Mouse (Mus musculus) stomach, embryonic 14.5 days (tissue): ENCODE data around the gene Arhgap30. TPM values are rescaled to one million over a fixed set of nuclear protein-coding genes. Genes with fewer than 3 reads are reported as not detected.

Experiments used
- ATAC-seq: fragments of 200-750 bp; cut with Nextera tagmentation; 2 replicates; pipeline ENCODE4 v1.8.0; 2017; ENCODE audit warnings: low read depth, moderate TSS enrichment; ENCODE audit not compliant: insufficient number of reproducible peaks, insufficient read depth, low FRiP score
- H3K27ac ChIP-seq: fragments of 300-500 bp; sonication (generic); 2 replicates; pipeline ENCODE4 v1.5.1; 2014; ENCODE audit warnings: mild to moderate bottlenecking, low read length, moderate library complexity, mixed read lengths
- H3K27me3 ChIP-seq: fragments of 300-500 bp; sonication (generic); 2 replicates; pipeline ENCODE4 v1.6.1; 2014; ENCODE audit warnings: low read length, control low read depth, mixed read lengths; ENCODE audit not compliant: control insufficient read depth, insufficient read depth
- H3K36me3 ChIP-seq: fragments of 300-500 bp; sonication (generic); 2 replicates; pipeline ENCODE4 v1.6.1; 2014; ENCODE audit warnings: mild to moderate bottlenecking, control low read depth, low read length, moderate library complexity, mixed read lengths; ENCODE audit not compliant: control insufficient read depth, insufficient read depth
- H3K4me1 ChIP-seq: fragments of 300-500 bp; sonication (generic); 2 replicates; pipeline ENCODE4 v1.6.1; 2014; ENCODE audit warnings: low read length, control low read depth, mixed read lengths; ENCODE audit not compliant: control insufficient read depth, insufficient read depth
- H3K4me2 ChIP-seq: fragments of 300-500 bp; sonication (generic); replicated peaks from 2 replicates; pipeline ENCODE4 v1.6.1; 2014; ENCODE audit warnings: low read depth, low read length, control low read depth
- H3K4me3 ChIP-seq: fragments of 300-500 bp; sonication (generic); 2 replicates; pipeline ENCODE4 v1.5.1; 2014; ENCODE audit warnings: low read depth, low read length, control low read depth
- H3K9ac ChIP-seq: fragments of 300-500 bp; sonication (generic); replicated peaks from 2 replicates; pipeline ENCODE4 v1.6.1; 2014; ENCODE audit warnings: low read depth, mild to moderate bottlenecking, control low read depth, low read length, moderate library complexity, mixed read lengths
- H3K9me3 ChIP-seq: fragments of 300-500 bp; sonication (generic); 2 replicates; pipeline ENCODE4 v1.6.1; 2016; ENCODE audit warnings: low read depth, low read length, control low read depth; ENCODE audit not compliant: control insufficient read depth
- WGBS: fragments of 180-500 bp; shearing (Covaris S2); extraction: QIAGEN DNeasy Blood & Tissue Kit; methylation state at CpG from one replicate; pipeline ENCODE4 v1.1.7; 2014; 5-methylcytosine and 5-hydroxymethylcytosine counted together
- polyA plus RNA-seq: library from polyadenylated mRNA; unstranded; fragments of >200 nt; fragmentation: Nextera tagmentation; extraction: Ambion mirVana; gene quantifications from 2 replicates; pipeline ENCODE4 v1.2.1, GENCODE M21; 2014

The Arhgap30 gene
- polyA plus RNA-seq, 1 experiment from 2014 or later = 0.67 TPM

DNA sequence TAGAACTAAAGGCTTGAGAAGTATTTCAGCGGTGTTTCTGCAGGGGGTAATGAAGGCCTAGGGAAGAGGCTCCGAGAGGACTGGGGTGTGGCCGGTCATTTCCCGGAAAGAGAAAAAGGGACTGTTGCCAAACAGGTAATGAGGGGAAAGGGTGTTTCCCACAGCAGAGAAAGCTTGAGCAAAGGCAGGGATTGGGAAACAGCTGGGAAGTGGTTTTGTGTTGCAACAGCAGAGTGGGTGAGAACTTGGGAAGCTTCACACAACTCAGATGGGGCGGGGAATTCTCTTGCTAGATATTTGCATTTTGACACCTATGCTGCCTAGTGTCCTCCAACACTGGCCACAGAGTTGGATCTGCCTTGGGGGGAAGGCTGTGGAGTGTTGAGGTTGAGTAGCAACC is 64.2 kb downstream of the Arhgap30 start:
- H3K4me2 ChIP-seq = no peak overlapping the region
- no peaks in the 10 kb centered on the region for H3K27me3 ChIP-seq
- no peaks in the 10 kb centered on the region for H3K36me3 ChIP-seq
- H3K9me3 ChIP-seq = no peaks in the 10 kb centered on the region
- ATAC-seq = no peak
- no peak overlapping the region for H3K27ac ChIP-seq
- H3K4me1 ChIP-seq = no peaks in the 10 kb centered on the region
- 77% methylated on average over 5 of the region's 5 CpGs for WGBS
- H3K4me3 ChIP-seq = no peak overlapping the region
- H3K9ac ChIP-seq = no peak overlapping the region

- ATAC-seq = no peak
- H3K27ac ChIP-seq = no peak overlapping the region
- H3K27me3 ChIP-seq = no peaks in the 10 kb centered on the region
- H3K36me3 ChIP-seq = no peaks in the 10 kb centered on the region
- H3K4me3 ChIP-seq = no peak overlapping the region
- WGBS = 83% methylated on average over 6 of the region's 6 CpGs
- no peak overlapping the region for H3K4me2 ChIP-seq
- no peaks in the 10 kb centered on the region for H3K9me3 ChIP-seq
- no peaks in the 10 kb centered on the region for H3K4me1 ChIP-seq
- no peak overlapping the region for H3K9ac ChIP-seq
Observed at GRCm38 (mm10) chr1:171454926-171455325, 66.2 kb downstream of the Arhgap30 start.

- H3K4me1 ChIP-seq = no peaks in the 10 kb centered on the region
- no peak overlapping the region for H3K9ac ChIP-seq
- no peaks in the 10 kb centered on the region for H3K9me3 ChIP-seq
- H3K27me3 ChIP-seq = no peaks in the 10 kb centered on the region
- peaks cover 7% of the 10 kb centered on the region; the same call in 1 of the 2 replicates for H3K36me3 ChIP-seq
- no peak overlapping the region for H3K4me2 ChIP-seq
- H3K4me3 ChIP-seq = no peak overlapping the region
- 84% methylated on average over 1 of the region's 1 CpGs for WGBS
- ATAC-seq = no peak
- H3K27ac ChIP-seq = no peak overlapping the region
Observed at GRCm38 (mm10) chr1:171457568-171457967, 68.8 kb downstream of the Arhgap30 start.

- no peak overlapping the region for H3K4me3 ChIP-seq
- H3K9ac ChIP-seq = no peak overlapping the region
- no peaks in the 10 kb centered on the region for H3K27me3 ChIP-seq
- 50% methylated on average over 5 of the region's 5 CpGs for WGBS
- H3K9me3 ChIP-seq = no peaks in the 10 kb centered on the region
- H3K36me3 ChIP-seq = peaks cover 7% of the 10 kb centered on the region; the same call in 1 of the 2 replicates
- H3K4me2 ChIP-seq = no peak overlapping the region
- no peak for ATAC-seq
- H3K27ac ChIP-seq = no peak overlapping the region
- no peaks in the 10 kb centered on the region for H3K4me1 ChIP-seq
Observed at GRCm38 (mm10) chr1:171459791-171460190, 71.0 kb downstream of the Arhgap30 start.

Other genes starting within 250 kb of the Arhgap30 start
- 297 and 311 TPM in 2 replicates for gene Sdhc, start 238.4 kb upstream of the Arhgap30 start, polyA plus RNA-seq
- gene Mpz, start 238.2 kb upstream of the Arhgap30 start, polyA plus RNA-seq = 1.9 and 2.0 TPM in 2 replicates
- gene Pcp4l1, start 192.7 kb upstream of the Arhgap30 start, polyA plus RNA-seq = 35.6 and 39.6 TPM in 2 replicates
- gene Nr1i3, start 175.0 kb upstream of the Arhgap30 start, polyA plus RNA-seq = 0.17 and 0.30 TPM in 2 replicates
- 25.0 and 28.2 TPM in 2 replicates for gene Tomm40l, start 166.4 kb upstream of the Arhgap30 start, polyA plus RNA-seq
- 3.9 and 7.3 TPM in 2 replicates for gene Apoa2, start 163.9 kb upstream of the Arhgap30 start, polyA plus RNA-seq
- gene Fcer1g, start 154.6 kb upstream of the Arhgap30 start, polyA plus RNA-seq = 52.5 and 58.4 TPM in 2 replicates
- gene Adamts4, start 138.5 kb upstream of the Arhgap30 start, polyA plus RNA-seq = 5.3 and 6.3 TPM in 2 replicates
- 219 and 234 TPM in 2 replicates for gene Ndufs2, start 137.6 kb upstream of the Arhgap30 start, polyA plus RNA-seq
- gene B4galt3, start 118.6 kb upstream of the Arhgap30 start, polyA plus RNA-seq = 81.1 and 87.0 TPM in 2 replicates
- 56.7 and 57.7 TPM in 2 replicates for gene Ppox, start 107.8 kb upstream of the Arhgap30 start, polyA plus RNA-seq
- gene Usp21, start 101.0 kb upstream of the Arhgap30 start, polyA plus RNA-seq = 68.8 and 70.6 TPM in 2 replicates
- gene Ufc1, start 93.9 kb upstream of the Arhgap30 start, polyA plus RNA-seq = 118 and 130 TPM in 2 replicates
- gene Dedd, start 59.8 kb upstream of the Arhgap30 start, polyA plus RNA-seq = 48.8 and 54.1 TPM in 2 replicates
- gene Nit1, start 43.3 kb upstream of the Arhgap30 start, polyA plus RNA-seq = 37.1 and 40.8 TPM in 2 replicates
- 44.7 TPM in 2 replicates for gene Pfdn2, start 43.3 kb upstream of the Arhgap30 start, polyA plus RNA-seq
- 1.5 and 1.6 TPM in 2 replicates for gene Klhdc9, start 28.2 kb upstream of the Arhgap30 start, polyA plus RNA-seq
- 10.7 and 13.7 TPM in 2 replicates for gene Nectin4, start 18.9 kb upstream of the Arhgap30 start, polyA plus RNA-seq
- gene Usf1, start 22.4 kb downstream of the Arhgap30 start, polyA plus RNA-seq = 85.2 and 95.0 TPM in 2 replicates
- 3.0 and 3.1 TPM in 2 replicates for gene Tstd1, start 29.9 kb downstream of the Arhgap30 start, polyA plus RNA-seq
- 119 and 127 TPM in 2 replicates for gene F11r, start 48.6 kb downstream of the Arhgap30 start, polyA plus RNA-seq
- gene Alyref2, start 114.5 kb downstream of the Arhgap30 start, polyA plus RNA-seq = 14.5 and 14.6 TPM in 2 replicates
- gene Itln1, start 146.3 kb downstream of the Arhgap30 start, polyA plus RNA-seq = not detected in 2 replicates
- 0.21 and 0.26 TPM in 2 replicates for gene Cd244a, start 170.2 kb downstream of the Arhgap30 start, polyA plus RNA-seq
- not detected in 2 replicates for gene Ly9, start 218.5 kb downstream of the Arhgap30 start, polyA plus RNA-seq